Mouse (Mus musculus) CH12.LX (cell line): ENCODE results near the gene Trappc2l.

ENCODE experiments used
- CHD2 ChIP-seq: IDR thresholded peaks from 2 replicates; pipeline ENCODE4 v1.6.1; 2011; ENCODE audit warnings: low read length, improper control_type of control experiment
- CTCF ChIP-seq, 2 experiments: IDR thresholded peaks in 1 of 2; conservative IDR thresholded peaks in 1 of 2; 2 replicates each; pipeline ENCODE4 v1.5.1; 2011 to 2012; ENCODE audit warnings: low read depth in 2 of 2, low read length in 2 of 2, improper control_type of control experiment in 1 of 2, inconsistent platforms in 1 of 2, mild to moderate bottlenecking in 1 of 2, moderate library complexity in 1 of 2
- ELF1 ChIP-seq: IDR thresholded peaks from 2 replicates; pipeline ENCODE4 v1.6.1; 2014; ENCODE audit warnings: low read depth, mild to moderate bottlenecking, inconsistent platforms, low read length, improper control_type of control experiment
- HCFC1 ChIP-seq: IDR thresholded peaks from 2 replicates; pipeline ENCODE4 v1.6.1; 2012; ENCODE audit warnings: low read depth, mild to moderate bottlenecking, inconsistent platforms, low read length, improper control_type of control experiment
- MAFK ChIP-seq: IDR thresholded peaks from 2 replicates; pipeline ENCODE4 v1.6.1; 2011; ENCODE audit warnings: low read length, improper control_type of control experiment; ENCODE audit not compliant: insufficient replicate concordance
- RAD21 ChIP-seq: IDR thresholded peaks from 2 replicates; pipeline ENCODE4 v1.6.1; 2011; ENCODE audit warnings: low read depth, mild to moderate bottlenecking, low read length, improper control_type of control experiment, moderate library complexity
- ZC3H11A ChIP-seq: IDR thresholded peaks from 2 replicates; pipeline ENCODE4 v1.6.1; 2012; ENCODE audit warnings: low read depth, mild to moderate bottlenecking, inconsistent platforms, low read length, improper control_type of control experiment

- TF ChIP-seq ZC3H11A (no peak), MAFK (no peak), ELF1 (no peak), HCFC1 (no peak), RAD21 (no peak; the same call in 1 of the 2 replicates), CTCF (conservative IDR thresholded peaks at IDR 0.05 in 1 of 2, IDR thresholded peaks at IDR 0.05 in 1 of 2; ENCODE audit: low read depth in 2 of 2, low read length in 2 of 2) (peak in 1 of 2 experiments; percentile 31; a peak in 2 of 4 replicates), CHD2 (no peak)
Observed at GRCm38 (mm10) chr8:122569329-122569728, 42.1 kb upstream of the Trappc2l start.
